Mouse (Mus musculus) liver, adult 2 months (tissue): Measurements from ENCODE around the gene Sec14l3. TPM values are rescaled to one million over a fixed set of nuclear protein-coding genes. Genes with fewer than 3 reads are reported as not detected.
"Not testable (repeated sequence)": the region's sequence is repeated elsewhere in the genome, so short reads cannot be mapped to it uniquely, and the experiment has no call there.

Source experiments
- DNase-seq: peaks from one replicate; pipeline ENCODE4 v3.0.0-alpha.2; 2011; ENCODE audit warnings: low read depth, low spot score; ENCODE audit errors: extremely low read depth
- H3K27ac ChIP-seq: fragments of 200-500 bp; replicated peaks from 2 replicates; pipeline ENCODE4 v1.5.1; 2012; ENCODE audit warnings: low read depth, mild to moderate bottlenecking, control low read depth, inconsistent platforms, low read length; ENCODE audit not compliant: insufficient read depth
- H3K27me3 ChIP-seq: fragments of 200-500 bp; 2 replicates; pipeline ENCODE4 v1.6.1; 2012; ENCODE audit warnings: mild to moderate bottlenecking, moderate library complexity, low read length, inconsistent platforms; ENCODE audit not compliant: control insufficient read depth, insufficient read depth
- H3K36me3 ChIP-seq: fragments of 200-500 bp; 2 replicates; pipeline ENCODE4 v1.6.1; 2012; ENCODE audit warnings: low read length, inconsistent platforms; ENCODE audit not compliant: control insufficient read depth, insufficient read depth
- H3K4me1 ChIP-seq: fragments of 200-500 bp; 2 replicates; pipeline ENCODE4 v1.6.1; 2011; ENCODE audit warnings: low read length; ENCODE audit not compliant: control insufficient read depth, insufficient read depth
- H3K4me3 ChIP-seq: fragments of 200-500 bp; 2 replicates; pipeline ENCODE4 v1.5.1; 2011; ENCODE audit warnings: low read depth, mild to moderate bottlenecking, control low read depth, low read length, moderate library complexity; ENCODE audit not compliant: insufficient read depth
- H3K79me2 ChIP-seq: fragments of 200-500 bp; 2 replicates; pipeline ENCODE4 v1.6.1; 2012; ENCODE audit warnings: inconsistent platforms, mild to moderate bottlenecking, low read length, moderate library complexity; ENCODE audit not compliant: control insufficient read depth, insufficient read depth
- H3K9ac ChIP-seq: fragments of 200-500 bp; 2 replicates; pipeline ENCODE4 v1.6.1; 2012; ENCODE audit warnings: low read depth, mild to moderate bottlenecking, control low read depth, inconsistent platforms, low read length
- CTCF ChIP-seq: fragments of 200-500 bp; IDR thresholded peaks from 2 replicates; pipeline ENCODE4 v1.5.1; 2011; ENCODE audit warnings: low read depth, low read length, control low read depth
- POLR2A ChIP-seq: fragments of 200-500 bp; IDR thresholded peaks from 2 replicates; pipeline ENCODE4 v1.6.1; 2011; ENCODE audit warnings: low read length, control low read depth; ENCODE audit not compliant: insufficient read depth; ENCODE audit errors: extremely low read depth
- WGBS: fragments of 180-500 bp; shearing (Covaris S2); methylation state at CpG from one replicate; pipeline ENCODE4 v1.1.7; 2018; 5-methylcytosine and 5-hydroxymethylcytosine counted together
- polyA plus RNA-seq: library from polyadenylated mRNA; depleted of rRNA; stranded (reverse); fragments of >200 nt; gene quantifications from 2 replicates; pipeline ENCODE4 v1.2.3, GENCODE M21; 2012
- total RNA-seq: library from RNA; depleted of rRNA; stranded (reverse); fragments of >200 nt; gene quantifications from 2 replicates; pipeline ENCODE4 v1.2.3, GENCODE M21; 2014

Gene Sec14l3
- total and polyA plus RNA-seq, 2 experiments, result not detected

GRCm38 (mm10) chr11:4099447-4099846 is 34.8 kb downstream of the Sec14l3 start:
- Histone ChIP-seq H3K36me3 (peaks cover 49% of the 10 kb centered on the region), H3K4me1 (no peaks in the 10 kb centered on the region), H3K79me2 (no peaks in the 10 kb centered on the region), H3K9ac (no peak overlapping the region), H3K27ac (no peak overlapping the region), H3K27me3 (no peaks in the 10 kb centered on the region), H3K4me3 (no peak overlapping the region)
- no peak for DNase-seq
- TF ChIP-seq POLR2A (no peak), CTCF (no peak)
- WGBS, result 84% methylated on average over 3 of the region's 3 CpGs

DNA sequence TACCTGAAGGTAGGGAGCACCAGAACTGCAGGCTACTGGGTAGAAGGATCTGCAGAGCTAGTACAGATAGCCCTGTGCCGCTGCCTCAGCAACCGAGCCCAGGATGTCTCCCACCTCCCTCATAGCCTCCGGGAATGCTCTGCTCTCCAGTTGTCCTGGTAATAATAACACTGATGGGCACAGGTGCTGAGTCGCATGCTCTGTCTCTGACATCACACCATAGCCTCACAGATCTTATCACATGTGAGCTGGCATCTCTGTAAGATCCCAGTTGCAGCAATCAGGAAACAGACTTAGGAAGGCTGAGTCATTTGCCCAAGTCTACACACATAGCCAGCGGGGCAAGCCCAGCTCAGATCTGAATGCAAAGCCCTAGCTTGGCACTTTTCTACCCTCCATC is 37.2 kb downstream of the Sec14l3 start:
- DNase-seq, result no peak
- no peak overlapping the region for H3K4me3 ChIP-seq
- no peak for TF ChIP-seq CTCF
- TF ChIP-seq POLR2A, result no peak
- H3K9ac ChIP-seq, result no peak overlapping the region
- H3K27me3 ChIP-seq, result no peaks in the 10 kb centered on the region
- H3K79me2 ChIP-seq, result no peaks in the 10 kb centered on the region
- H3K27ac ChIP-seq, result no peak overlapping the region
- 0 out of 2 replicates have a peak, but pooled peaks cover 2% of the 10 kb centered on the region for H3K4me1 ChIP-seq
- H3K36me3 ChIP-seq, result peaks cover 66% of the 10 kb centered on the region
- 82% methylated on average over 5 of the region's 5 CpGs for WGBS

GRCm38 (mm10) chr11:4103522-4103921 is 38.9 kb downstream of the Sec14l3 start:
- H3K4me3 ChIP-seq, result no peak overlapping the region
- no peak for TF ChIP-seq CTCF
- TF ChIP-seq POLR2A, result no peak
- no peaks in the 10 kb centered on the region for H3K27me3 ChIP-seq
- 87% methylated on average over 14 of the region's 14 CpGs for WGBS
- H3K9ac ChIP-seq, result no peak overlapping the region
- peaks cover 72% of the 10 kb centered on the region for H3K36me3 ChIP-seq
- no peaks in the 10 kb centered on the region for H3K79me2 ChIP-seq
- no peak overlapping the region for H3K27ac ChIP-seq
- H3K4me1 ChIP-seq, result peaks cover 11% of the 10 kb centered on the region
- DNase-seq, result no peak

DNA sequence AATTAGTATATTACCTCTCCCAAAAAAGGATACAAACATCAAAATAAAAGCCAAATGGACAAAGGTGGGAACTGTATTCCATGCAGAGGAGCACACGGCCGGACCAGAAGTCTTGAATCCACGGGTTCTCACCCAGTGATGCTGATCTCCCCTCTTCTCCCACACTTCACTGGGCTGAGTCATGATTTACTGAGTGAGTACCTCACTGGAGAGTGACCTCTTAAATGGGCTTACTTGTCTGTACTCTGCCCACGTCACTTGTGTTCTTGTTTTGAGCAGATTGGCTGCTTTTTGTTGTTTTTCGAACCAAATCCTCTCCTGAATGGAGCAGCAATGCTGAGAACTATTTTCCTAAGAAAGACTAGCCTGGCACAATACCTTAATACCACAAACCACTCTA is 40.3 kb downstream of the Sec14l3 start:
- Histone ChIP-seq H3K4me3 (no peak overlapping the region), H3K36me3 (peaks cover 68% of the 10 kb centered on the region), H3K27me3 (no peaks in the 10 kb centered on the region), H3K9ac (no peak overlapping the region), H3K27ac (no peak overlapping the region), H3K79me2 (no peaks in the 10 kb centered on the region), H3K4me1 (peaks cover 22% of the 10 kb centered on the region)
- 89% methylated on average over 5 of the region's 5 CpGs for WGBS
- DNase-seq, result peak; percentile 24
- TF ChIP-seq POLR2A (no peak), CTCF (no peak)

GRCm38 (mm10) chr11:4105444-4105843 is 40.8 kb downstream of the Sec14l3 start:
- H3K4me3 ChIP-seq, result no peak overlapping the region
- H3K79me2 ChIP-seq, result no peaks in the 10 kb centered on the region
- no peak for TF ChIP-seq POLR2A
- no peak for TF ChIP-seq CTCF
- WGBS, result 73% methylated on average over 6 of the region's 6 CpGs
- H3K27ac ChIP-seq, result no peak overlapping the region
- H3K4me1 ChIP-seq, result peaks cover 25% of the 10 kb centered on the region
- no peaks in the 10 kb centered on the region for H3K27me3 ChIP-seq
- peaks cover 71% of the 10 kb centered on the region for H3K36me3 ChIP-seq
- no peak overlapping the region for H3K9ac ChIP-seq
- DNase-seq, result no peak

DNA sequence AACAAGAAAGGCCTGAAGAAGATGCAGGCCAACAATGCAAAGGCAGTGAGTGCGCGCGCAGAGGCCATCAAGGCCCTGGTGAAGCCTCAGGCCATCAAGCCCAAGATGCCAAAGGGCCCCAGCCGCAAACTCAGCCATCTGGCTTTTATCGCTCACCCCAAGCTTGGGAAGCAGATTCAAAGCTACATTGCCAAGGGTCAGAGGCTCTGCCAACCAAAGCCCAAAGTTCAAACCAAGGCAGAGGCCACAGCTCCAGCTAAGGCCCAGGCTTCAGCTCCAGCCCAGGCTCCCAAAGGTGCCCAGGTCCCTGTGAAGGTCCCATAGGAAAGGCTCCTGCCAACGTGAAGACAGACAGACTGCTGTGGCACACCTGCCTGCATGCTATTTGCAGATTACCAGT is 43.3 kb downstream of the Sec14l3 start:
- Histone ChIP-seq H3K36me3 (peaks cover 63% of the 10 kb centered on the region), H3K27ac (peak overlapping the region; percentile 51), H3K4me1 (peaks cover 39% of the 10 kb centered on the region)
- peak; percentile 92 for DNase-seq
- not testable (repeated sequence) for H3K9ac ChIP-seq, H3K27me3 ChIP-seq, H3K79me2 ChIP-seq, H3K4me3 ChIP-seq
- WGBS, result 27% methylated on average over 6 of the region's 6 CpGs
